Mouse (Mus musculus): ENCODE measurements at regions not wholly inside any gene's neighbourhood (a gene's known extent, or its start where the extent isn't known, plus 50 kb on each side); places are given as distances from the start of the nearest gene placed in this dataset.
A peak's percentile ranks its signal among the peaks of the same experiment; 100 is the strongest.

DNA sequence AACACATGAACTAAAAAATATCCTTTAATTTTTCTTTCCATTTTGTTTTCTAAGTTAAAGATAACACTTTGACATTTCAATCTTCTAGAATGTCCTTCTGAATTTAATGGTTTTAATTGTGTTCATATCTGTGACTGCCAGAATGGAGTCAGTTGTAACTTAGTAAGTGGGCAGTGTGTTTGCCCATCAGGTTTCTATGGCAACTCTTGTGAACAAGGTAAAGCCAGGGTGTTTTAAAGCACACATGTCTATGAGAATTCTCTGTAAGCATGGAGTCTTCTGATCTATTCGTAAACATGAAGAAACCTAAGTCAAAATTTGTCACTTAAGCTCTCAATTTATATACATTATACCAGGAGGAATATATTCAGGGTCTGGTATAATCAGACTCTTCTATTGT lies 689.4 kb downstream of the Egfem1 start:
- H3K79me2 ChIP-seq (replicated peaks; ENCODE audit: control insufficient read depth, insufficient read depth, low read length), result no peaks in the 10 kb centered on the region
- no peak for DNase-seq
- WGBS, result 84% methylated on average over 1 of the region's 1 CpGs
- TF ChIP-seq POLR2A (IDR thresholded peaks at IDR 0.05; ENCODE audit: insufficient read depth, low read depth, low read length) (no peak), CTCF (IDR thresholded peaks at IDR 0.05) (no peak), EP300 (IDR thresholded peaks at IDR 0.05; ENCODE audit: insufficient read depth, low read depth, low read length) (no peak)
- H3K4me3 ChIP-seq, result no peak overlapping the region
- no peaks in the 10 kb centered on the region for H3K36me3 ChIP-seq (ENCODE audit: control insufficient read depth, insufficient read depth, low read length)
- H3K9ac ChIP-seq (ENCODE audit: low read depth, low read length), result no peak overlapping the region
- no peaks in the 10 kb centered on the region for H3K4me1 ChIP-seq (ENCODE audit: control insufficient read depth, insufficient read depth, low read length)
- no peaks in the 10 kb centered on the region for H3K27me3 ChIP-seq (ENCODE audit: control insufficient read depth, insufficient read depth, low read length)
- intact Hi-C loops (cut with DNase I), result no loop called here
- H3K27ac ChIP-seq, result no peak overlapping the region

DNA sequence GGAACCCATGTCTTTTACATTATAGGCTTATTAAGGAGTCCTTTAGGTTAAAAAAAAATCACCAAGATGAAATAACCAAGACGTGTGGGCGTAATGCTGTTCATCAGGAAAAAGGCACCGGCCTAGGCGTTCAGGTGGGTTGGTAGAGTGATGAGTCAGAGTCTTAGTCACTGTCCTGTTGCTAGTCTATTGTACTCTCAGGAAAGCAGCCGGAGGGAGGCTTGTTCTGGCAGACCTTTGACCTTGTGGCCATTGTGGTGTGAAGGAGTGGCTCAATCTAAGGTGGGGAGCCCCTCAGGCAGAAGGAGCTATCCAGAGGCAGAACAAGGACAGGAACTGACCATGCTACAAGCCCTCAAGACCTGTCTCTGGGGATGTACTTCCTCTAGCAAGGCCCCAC lies 686.8 kb downstream of the Egfem1 start:
- 51% methylated on average over 5 of the region's 5 CpGs for WGBS
- no peaks in the 10 kb centered on the region for H3K27me3 ChIP-seq (ENCODE audit: control insufficient read depth, insufficient read depth, low read length)
- no peak overlapping the region for H3K9ac ChIP-seq (ENCODE audit: low read depth, low read length)
- DNase-seq, result no peak
- intact Hi-C loops (cut with DNase I), result no loop called here
- H3K79me2 ChIP-seq (replicated peaks; ENCODE audit: control insufficient read depth, insufficient read depth, low read length), result no peaks in the 10 kb centered on the region
- no peaks in the 10 kb centered on the region for H3K4me1 ChIP-seq (ENCODE audit: control insufficient read depth, insufficient read depth, low read length)
- no peak for TF ChIP-seq POLR2A (IDR thresholded peaks at IDR 0.05; ENCODE audit: insufficient read depth, low read depth, low read length)
- no peak for TF ChIP-seq EP300 (IDR thresholded peaks at IDR 0.05; ENCODE audit: insufficient read depth, low read depth, low read length)
- TF ChIP-seq CTCF (IDR thresholded peaks at IDR 0.05), result no peak
- H3K4me3 ChIP-seq, result no peak overlapping the region
- H3K36me3 ChIP-seq (ENCODE audit: control insufficient read depth, insufficient read depth, low read length), result no peaks in the 10 kb centered on the region
- H3K27ac ChIP-seq, result no peak overlapping the region

DNA sequence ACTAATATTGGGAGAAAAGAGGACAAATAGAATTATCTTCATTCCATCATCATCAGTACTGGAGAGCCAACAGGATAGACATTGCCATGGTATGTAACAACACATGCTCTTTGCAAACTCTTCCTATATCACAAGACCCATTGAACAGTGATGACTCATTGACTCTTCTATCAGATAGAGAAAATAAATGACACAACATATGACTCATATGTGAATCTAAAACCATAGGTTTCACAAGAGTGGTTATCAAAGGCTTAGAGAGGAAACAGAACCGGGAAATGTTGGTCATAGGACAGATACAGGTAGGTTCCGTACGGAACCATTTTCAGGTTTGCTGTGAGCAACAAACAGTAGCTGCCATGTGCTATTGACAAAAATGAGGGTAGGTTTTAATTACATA lies 682.2 kb downstream of the Egfem1 start:
- H3K36me3 ChIP-seq (ENCODE audit: control insufficient read depth, insufficient read depth, low read length), result no peaks in the 10 kb centered on the region
- H3K9ac ChIP-seq (ENCODE audit: low read depth, low read length), result no peak overlapping the region
- no peaks in the 10 kb centered on the region for H3K4me1 ChIP-seq (ENCODE audit: control insufficient read depth, insufficient read depth, low read length)
- H3K4me3 ChIP-seq, result no peak overlapping the region
- intact Hi-C loops (cut with DNase I), result no loop called here
- H3K79me2 ChIP-seq (replicated peaks; ENCODE audit: control insufficient read depth, insufficient read depth, low read length), result no peaks in the 10 kb centered on the region
- 77% methylated on average over 3 of the region's 3 CpGs for WGBS
- no peaks in the 10 kb centered on the region for H3K27me3 ChIP-seq (ENCODE audit: control insufficient read depth, insufficient read depth, low read length)
- no peak overlapping the region for H3K27ac ChIP-seq
- TF ChIP-seq CTCF (IDR thresholded peaks at IDR 0.05) (no peak), POLR2A (IDR thresholded peaks at IDR 0.05; ENCODE audit: insufficient read depth, low read depth, low read length) (no peak), EP300 (IDR thresholded peaks at IDR 0.05; ENCODE audit: insufficient read depth, low read depth, low read length) (no peak)
- no peak for DNase-seq

DNA sequence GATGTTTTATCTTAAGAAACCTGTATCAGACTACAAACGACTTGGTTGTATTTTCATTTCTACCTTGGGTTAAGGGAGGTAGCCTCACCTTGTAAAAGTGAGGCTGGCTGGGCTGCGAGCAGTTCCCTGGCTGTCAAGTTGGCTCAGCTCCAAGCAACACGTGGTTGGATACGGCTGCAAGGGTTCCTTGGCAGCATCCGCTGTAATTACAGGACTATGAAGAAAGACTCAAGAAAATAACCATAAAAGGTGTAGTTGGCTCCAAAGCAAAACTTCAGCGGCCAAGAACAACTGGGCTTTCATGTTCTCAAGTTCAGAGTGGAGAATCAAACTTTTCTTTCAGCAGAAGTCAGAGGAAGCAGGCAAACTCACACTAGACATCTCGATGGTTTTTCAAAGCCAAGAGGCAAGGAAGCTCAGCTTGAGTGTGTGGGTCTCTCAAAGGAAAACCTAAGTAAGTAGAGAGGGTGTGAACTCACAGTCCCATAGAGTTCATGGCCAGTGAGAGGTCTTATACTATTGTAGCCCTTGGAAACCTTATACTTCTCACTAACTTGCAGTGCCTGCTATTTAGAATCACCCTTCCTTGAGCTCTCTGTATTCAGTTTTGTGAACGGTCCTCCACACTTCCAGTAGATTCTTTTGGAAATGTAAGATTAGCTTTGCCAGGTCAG lies 676.1 kb downstream of the Egfem1 start:
- Histone ChIP-seq H3K4me3 (no peak overlapping the region), H3K9ac (ENCODE audit: low read depth, low read length) (no peak overlapping the region), H3K27ac (no peak overlapping the region), H3K79me2 (replicated peaks; ENCODE audit: control insufficient read depth, insufficient read depth, low read length) (no peaks in the 10 kb centered on the region), H3K4me1 (ENCODE audit: control insufficient read depth, insufficient read depth, low read length) (peaks cover 2% of the 10 kb centered on the region), H3K27me3 (ENCODE audit: control insufficient read depth, insufficient read depth, low read length) (no peaks in the 10 kb centered on the region), H3K36me3 (ENCODE audit: control insufficient read depth, insufficient read depth, low read length) (no peaks in the 10 kb centered on the region)
- intact Hi-C loops (cut with DNase I), result loop anchor here (5.0 to 10.0 kb wide), 2 partner anchors 699 to 787 kb away; partner anchors contain the start of gene Mecom
- DNase-seq, result peak; percentile 30 to 38
- WGBS, result 26% methylated on average over 8 of the region's 8 CpGs
- no peak for TF ChIP-seq POLR2A (IDR thresholded peaks at IDR 0.05; ENCODE audit: insufficient read depth, low read depth, low read length)
- no peak for TF ChIP-seq CTCF (IDR thresholded peaks at IDR 0.05)
- TF ChIP-seq EP300 (IDR thresholded peaks at IDR 0.05; ENCODE audit: insufficient read depth, low read depth, low read length), result no peak
